Mouse (Mus musculus) lung, embryonic 14.5 days (tissue): ENCODE results near the gene Vti1a. TPM values are rescaled to one million over a fixed set of nuclear protein-coding genes. Genes with fewer than 3 reads are reported as not detected.
A peak's percentile ranks its signal among the peaks of the same experiment; 100 is the strongest.

ENCODE experiments used
- ATAC-seq: fragments of 200-750 bp; cut with Nextera tagmentation; 2 replicates; pipeline ENCODE4 v1.8.0; 2017; ENCODE audit warnings: mild to moderate bottlenecking, moderate TSS enrichment, moderate library complexity; ENCODE audit not compliant: insufficient read depth
- DNase-seq: peaks from one replicate; pipeline ENCODE4 v3.0.0-alpha.2; 2015
- H3K27ac ChIP-seq: fragments of 300-500 bp; sonication (generic); 2 replicates; pipeline ENCODE4 v1.5.1; 2014; ENCODE audit warnings: low read depth, mild to moderate bottlenecking, moderate library complexity
- H3K27me3 ChIP-seq: fragments of 300-500 bp; sonication (generic); 2 replicates; pipeline ENCODE4 v1.6.1; 2014; ENCODE audit warnings: low read length, control low read depth; ENCODE audit not compliant: insufficient read depth
- H3K36me3 ChIP-seq: fragments of 300-500 bp; sonication (generic); 2 replicates; pipeline ENCODE4 v1.6.1; 2014; ENCODE audit warnings: control low read depth; ENCODE audit not compliant: insufficient read depth
- H3K4me1 ChIP-seq: fragments of 300-500 bp; sonication (generic); 2 replicates; pipeline ENCODE4 v1.6.1; 2014; ENCODE audit warnings: antibody characterized with exemption, control low read depth; ENCODE audit not compliant: insufficient read depth
- H3K4me2 ChIP-seq: fragments of 300-500 bp; sonication (generic); 2 replicates; pipeline ENCODE4 v1.6.1; 2014; ENCODE audit warnings: mild to moderate bottlenecking
- H3K4me3 ChIP-seq: fragments of 300-500 bp; sonication (generic); 2 replicates; pipeline ENCODE4 v1.5.1; 2014; ENCODE audit warnings: low read depth, low read length
- H3K9ac ChIP-seq: fragments of 300-500 bp; sonication (generic); 2 replicates; pipeline ENCODE4 v1.6.1; 2014
- H3K9me3 ChIP-seq: fragments of 300-500 bp; sonication (generic); 2 replicates; pipeline ENCODE4 v1.6.1; 2016; ENCODE audit warnings: low read depth, low read length, control low read depth
- CTCF ChIP-seq: IDR thresholded peaks from 2 replicates; pipeline ENCODE4 v1.5.1; 2016; ENCODE audit warnings: antibody characterized with exemption, low read depth
- WGBS: fragments of 180-500 bp; shearing (Covaris S2); extraction: QIAGEN DNeasy Blood & Tissue Kit; methylation state at CpG from one replicate; pipeline ENCODE4 v1.1.7; 2014; 5-methylcytosine and 5-hydroxymethylcytosine counted together
- polyA plus RNA-seq: library from polyadenylated mRNA; unstranded; fragments of >200 nt; fragmentation: Nextera tagmentation; extraction: Ambion mirVana; gene quantifications from 2 replicates; pipeline ENCODE4 v1.2.1, GENCODE M21; 2014

The Vti1a gene
- polyA plus RNA-seq, 1 experiment from 2014 or later: 25.5 TPM

DNA sequence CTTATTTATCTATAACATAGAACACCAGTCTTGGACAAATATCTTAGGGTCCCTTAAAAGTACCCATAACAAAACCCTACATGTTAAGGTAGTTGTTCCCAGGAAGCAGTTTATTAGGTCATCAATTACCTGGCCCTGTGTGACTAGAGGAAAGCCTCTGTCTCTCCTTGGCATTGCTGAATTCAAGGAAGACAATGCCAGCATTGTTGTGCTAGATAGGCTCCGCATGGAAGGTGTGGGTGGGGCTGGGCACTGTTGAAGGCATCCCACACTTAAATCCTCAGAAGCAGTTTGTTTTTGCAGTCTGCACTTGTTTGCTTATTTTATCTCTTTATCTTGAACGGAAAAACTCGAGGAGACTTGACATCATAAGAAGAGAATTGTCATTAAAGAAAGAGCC is 102.7 kb downstream of the Vti1a start:
- no peak for ATAC-seq
- Histone ChIP-seq H3K36me3 (no peaks in the 10 kb centered on the region), H3K27me3 (no peaks in the 10 kb centered on the region), H3K4me1 (no peaks in the 10 kb centered on the region), H3K9me3 (no peaks in the 10 kb centered on the region), H3K9ac (no peak overlapping the region), H3K4me3 (no peak overlapping the region), H3K27ac (no peak overlapping the region), H3K4me2 (no peak overlapping the region)
- no peak for TF ChIP-seq CTCF
- WGBS: 28% methylated on average over 3 of the region's 3 CpGs
- DNase-seq: no peak

- DNase-seq: no peak
- Histone ChIP-seq H3K27ac (no peak overlapping the region), H3K9me3 (no peaks in the 10 kb centered on the region), H3K9ac (no peak overlapping the region), H3K4me2 (no peak overlapping the region), H3K4me1 (no peaks in the 10 kb centered on the region), H3K36me3 (no peaks in the 10 kb centered on the region), H3K4me3 (no peak overlapping the region), H3K27me3 (no peaks in the 10 kb centered on the region)
- ATAC-seq: no peak
- WGBS: 58% methylated on average over 3 of the region's 3 CpGs
- TF ChIP-seq CTCF: no peak
Measured at GRCm38 (mm10) chr19:55419961-55420360, 103.9 kb downstream of the Vti1a start.

DNA sequence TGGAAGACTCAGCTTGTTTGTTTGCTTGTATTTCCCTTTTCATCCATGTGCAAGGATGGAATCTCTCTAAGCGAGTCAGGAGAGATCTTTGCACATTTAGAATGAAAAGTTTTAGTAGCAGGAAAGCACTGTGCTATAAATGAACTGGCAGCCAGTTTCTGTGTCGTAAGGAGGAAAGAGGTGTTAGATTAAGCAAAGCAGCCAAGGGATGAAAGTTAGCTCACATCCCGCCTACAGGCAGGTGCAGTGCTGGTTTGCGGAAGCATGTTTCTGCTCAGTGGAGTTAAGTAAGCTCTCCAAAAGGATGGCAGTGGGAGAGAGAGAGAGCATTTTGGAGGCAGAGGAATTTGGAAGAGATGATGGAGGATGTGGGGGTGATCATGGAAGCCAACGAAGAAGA is 105.7 kb downstream of the Vti1a start:
- Histone ChIP-seq H3K4me1 (no peaks in the 10 kb centered on the region), H3K4me2 (no peak overlapping the region), H3K9ac (no peak overlapping the region), H3K27me3 (no peaks in the 10 kb centered on the region), H3K27ac (no peak overlapping the region), H3K9me3 (no peaks in the 10 kb centered on the region), H3K36me3 (no peaks in the 10 kb centered on the region), H3K4me3 (no peak overlapping the region)
- TF ChIP-seq CTCF: no peak
- 84% methylated on average over 5 of the region's 5 CpGs for WGBS
- ATAC-seq (no peak), DNase-seq (no peak)

DNA sequence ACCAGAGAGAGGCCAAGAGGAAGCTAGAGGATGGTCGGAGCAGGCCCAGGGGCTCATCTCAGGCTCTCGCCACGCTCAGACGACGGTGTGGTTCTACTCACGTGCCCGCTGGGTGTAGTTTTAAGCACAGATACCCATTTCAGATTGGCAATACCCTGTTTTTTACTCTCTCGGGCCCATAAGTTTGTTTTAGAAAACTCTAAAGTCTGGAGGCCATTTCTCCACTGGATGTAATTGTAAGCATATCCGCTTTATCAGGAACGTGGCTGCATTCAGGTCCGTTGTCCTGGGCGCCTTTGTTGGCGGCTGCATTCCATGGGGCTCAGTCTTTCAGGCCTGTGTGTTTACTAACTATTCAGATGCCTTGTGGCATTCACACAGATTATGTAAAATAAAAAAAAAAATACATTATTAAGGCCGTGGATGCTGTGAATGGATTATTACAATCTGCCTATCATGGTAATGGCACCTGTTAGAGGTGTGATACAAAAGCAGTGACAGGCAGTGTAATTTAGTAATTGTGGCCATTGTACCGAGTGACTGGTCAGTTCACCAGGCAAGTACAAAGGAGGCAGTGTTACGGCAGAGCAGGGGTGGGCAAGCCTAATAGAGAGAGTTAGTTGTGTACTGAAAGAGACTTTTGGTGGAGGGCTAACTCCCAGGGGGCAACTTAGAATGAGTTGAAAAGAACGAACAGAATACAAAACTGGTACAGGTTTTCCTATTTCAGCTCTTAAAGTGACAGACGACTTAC is 106.4 kb downstream of the Vti1a start:
- Histone ChIP-seq H3K27ac (no peak overlapping the region), H3K36me3 (no peaks in the 10 kb centered on the region), H3K4me3 (no peak overlapping the region), H3K4me1 (no peaks in the 10 kb centered on the region), H3K27me3 (no peaks in the 10 kb centered on the region), H3K4me2 (no peak overlapping the region), H3K9me3 (no peaks in the 10 kb centered on the region), H3K9ac (no peak overlapping the region)
- TF ChIP-seq CTCF: no peak
- ATAC-seq (no peak), DNase-seq (no peak)
- 82% methylated on average over 18 of the region's 18 CpGs for WGBS

DNA sequence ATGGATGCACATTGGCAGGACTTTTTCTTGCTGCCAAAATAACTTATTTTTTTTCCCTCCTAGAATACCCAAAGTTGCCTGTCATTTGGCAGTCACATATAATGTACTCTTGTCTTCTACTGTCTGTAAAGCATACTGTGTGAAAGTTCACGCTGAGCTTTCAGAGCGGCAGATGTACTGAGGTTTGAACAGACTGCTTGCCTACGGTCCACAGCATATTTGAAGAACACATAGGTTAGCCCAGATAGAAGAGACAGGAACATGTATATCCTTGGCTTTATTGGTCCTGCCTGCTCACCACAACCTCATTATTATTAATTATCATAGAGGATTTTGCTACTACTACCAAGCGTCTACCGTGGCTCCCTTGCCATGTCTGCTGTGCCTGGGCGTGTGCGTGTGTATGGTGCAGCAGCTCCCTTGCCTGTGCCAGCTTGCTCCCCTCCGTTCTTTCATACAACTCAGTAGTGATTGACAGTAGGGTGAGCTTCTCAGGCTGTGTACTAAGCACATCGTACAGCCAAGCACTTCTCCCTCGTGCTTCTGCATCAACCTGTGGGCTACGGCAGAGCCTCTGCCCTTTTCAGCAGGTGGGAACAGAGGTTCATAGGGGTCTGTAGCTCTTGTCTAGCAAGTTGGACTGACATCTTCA is 107.1 kb downstream of the Vti1a start:
- TF ChIP-seq CTCF: no peak

GRCm38 (mm10) chr19:55423952-55424351 is 107.9 kb downstream of the Vti1a start:
- Histone ChIP-seq H3K4me1 (no peaks in the 10 kb centered on the region), H3K4me3 (no peak overlapping the region), H3K36me3 (no peaks in the 10 kb centered on the region), H3K27ac (no peak overlapping the region), H3K9me3 (no peaks in the 10 kb centered on the region), H3K4me2 (no peak overlapping the region), H3K27me3 (no peaks in the 10 kb centered on the region), H3K9ac (no peak overlapping the region)
- peak; percentile 51 for DNase-seq
- no peak for ATAC-seq
- 64% methylated on average over 8 of the region's 8 CpGs for WGBS
- TF ChIP-seq CTCF: no peak

More for the DNA sequence above, 107.1 kb downstream of the Vti1a start:
- DNase-seq: no peak
- Histone ChIP-seq H3K4me3 (no peak overlapping the region), H3K4me1 (no peaks in the 10 kb centered on the region), H3K9ac (no peak overlapping the region), H3K27me3 (no peaks in the 10 kb centered on the region), H3K4me2 (no peak overlapping the region), H3K27ac (no peak overlapping the region), H3K9me3 (no peaks in the 10 kb centered on the region), H3K36me3 (no peaks in the 10 kb centered on the region)
- WGBS: 93% methylated on average over 11 of the region's 11 CpGs
- no peak for ATAC-seq

GRCm38 (mm10) chr19:55424507-55424906 is 108.4 kb downstream of the Vti1a start:
- no peak overlapping the region for H3K4me2 ChIP-seq
- DNase-seq (no peak), ATAC-seq (no peak)
- no peaks in the 10 kb centered on the region for H3K9me3 ChIP-seq
- H3K4me1 ChIP-seq: no peaks in the 10 kb centered on the region
- TF ChIP-seq CTCF: no peak
- H3K36me3 ChIP-seq: no peaks in the 10 kb centered on the region
- no peak overlapping the region for H3K9ac ChIP-seq
- no peak overlapping the region for H3K27ac ChIP-seq
- no peaks in the 10 kb centered on the region for H3K27me3 ChIP-seq
- no peak overlapping the region for H3K4me3 ChIP-seq
- WGBS: 78% methylated on average over 6 of the region's 6 CpGs
